Mouse (Mus musculus) limb, embryonic 14.5 days (tissue): ENCODE results near the gene Enpp3. TPM values are rescaled to one million over a fixed set of nuclear protein-coding genes. Genes with fewer than 3 reads are reported as not detected.

Experiments
- ATAC-seq: fragments of 200-750 bp; cut with Nextera tagmentation; 2 replicates; pipeline ENCODE4 v1.8.0; 2017; ENCODE audit warnings: low read depth, moderate number of reproducible peaks, moderate TSS enrichment; ENCODE audit not compliant: low FRiP score
- DNase-seq: peaks from one replicate; pipeline ENCODE4 v3.0.0-alpha.2; 2015; ENCODE audit warnings: low spot score
- H3K27ac ChIP-seq: fragments of 300-500 bp; sonication (generic); replicated peaks from 2 replicates; pipeline ENCODE4 v1.5.1; 2014; ENCODE audit warnings: low read depth, mild to moderate bottlenecking, low read length, moderate library complexity, mixed read lengths
- H3K27me3 ChIP-seq: fragments of 300-500 bp; sonication (generic); 2 replicates; pipeline ENCODE4 v1.6.1; 2014; ENCODE audit warnings: low read length, mixed read lengths; ENCODE audit not compliant: control insufficient read depth, insufficient read depth
- H3K36me3 ChIP-seq: fragments of 300-500 bp; sonication (generic); 2 replicates; pipeline ENCODE4 v1.6.1; 2014; ENCODE audit warnings: mild to moderate bottlenecking, low read length, moderate library complexity, mixed read lengths; ENCODE audit not compliant: control insufficient read depth, insufficient read depth
- H3K4me1 ChIP-seq: fragments of 300-500 bp; sonication (generic); 2 replicates; pipeline ENCODE4 v1.6.1; 2014; ENCODE audit warnings: antibody characterized with exemption, low read length, mixed read lengths; ENCODE audit not compliant: control insufficient read depth, insufficient read depth
- H3K4me2 ChIP-seq: fragments of 300-500 bp; sonication (generic); replicated peaks from 2 replicates; pipeline ENCODE4 v1.6.1; 2014; ENCODE audit warnings: low read depth, mild to moderate bottlenecking, low read length, moderate library complexity; ENCODE audit not compliant: severe bottlenecking
- H3K4me3 ChIP-seq: fragments of 300-500 bp; sonication (generic); replicated peaks from 2 replicates; pipeline ENCODE4 v1.5.1; 2014; ENCODE audit warnings: low read length
- H3K9ac ChIP-seq: fragments of 300-500 bp; sonication (generic); 2 replicates; pipeline ENCODE4 v1.6.1; 2014; ENCODE audit warnings: mild to moderate bottlenecking, low read depth, low read length, moderate library complexity; ENCODE audit not compliant: severe bottlenecking
- H3K9me3 ChIP-seq: fragments of 300-500 bp; sonication (generic); 2 replicates; pipeline ENCODE4 v1.6.1; 2016; ENCODE audit warnings: low read length; ENCODE audit not compliant: control insufficient read depth
- POLR2A ChIP-seq: fragments of 200-500 bp; IDR thresholded peaks from 2 replicates; pipeline ENCODE4 v1.8.0; 2012; ENCODE audit warnings: inconsistent platforms, mild to moderate bottlenecking, moderate library complexity, borderline replicate concordance; ENCODE audit not compliant: insufficient read depth, insufficient read length; ENCODE audit errors: extremely low read depth
- WGBS: fragments of 180-500 bp; shearing (Covaris S2); extraction: QIAGEN DNeasy Blood & Tissue Kit; methylation state at CpG from one replicate; pipeline ENCODE4 v1.1.7; 2014; 5-methylcytosine and 5-hydroxymethylcytosine counted together
- polyA plus RNA-seq, 2 experiments: library from polyadenylated mRNA; depleted of rRNA in 1 of 2; stranded (reverse) in 1 of 2; unstranded in 1 of 2; fragments of >200 nt; fragmentation: Nextera tagmentation in 1 of 2; extraction: Ambion mirVana in 1 of 2; gene quantifications; 2 replicates each; pipeline versions ENCODE4 v1.2.1 to v1.2.3; 2012 to 2014

The Enpp3 gene
- polyA plus RNA-seq (2012; rRNA removed) (4.5 and 6.0 TPM in 2 replicates), polyA plus RNA-seq (2014; fragmentation: Nextera tagmentation; extraction: Ambion mirVana) (6.9 and 8.0 TPM in 2 replicates)

GRCm38 (mm10) chr10:24842676-24843075 lies at the start of gene Enpp3:
Gene Enpp3 (minus strand): TSS chr10:24842823.
- TF ChIP-seq POLR2A, result no peak
- Histone ChIP-seq H3K4me1 (no peaks in the 10 kb centered on the region), H3K4me3 (no peak within 1 kb of the TSS), H3K27me3 (no peaks in the 10 kb centered on the region), H3K4me2 (no peak within 1 kb of the TSS), H3K27ac (no peak within 1 kb of the TSS), H3K9me3 (no peaks in the 10 kb centered on the region), H3K36me3 (no peaks in the 10 kb centered on the region), H3K9ac (no peak within 1 kb of the TSS)
- ATAC-seq (no peak), DNase-seq (no peak)
- WGBS, result 91% methylated on average over 1 of the region's 1 CpGs

- DNase-seq (no peak), ATAC-seq (no peak)
- Histone ChIP-seq H3K4me2 (no peak overlapping the region), H3K27ac (no peak overlapping the region), H3K36me3 (peaks cover 85% of the 10 kb centered on the region), H3K4me1 (no peaks in the 10 kb centered on the region), H3K9ac (no peak overlapping the region), H3K4me3 (no peak overlapping the region), H3K9me3 (no peaks in the 10 kb centered on the region), H3K27me3 (no peaks in the 10 kb centered on the region)
- no peak for TF ChIP-seq POLR2A
- WGBS, result 96% methylated on average over 7 of the region's 7 CpGs
Observed at GRCm38 (mm10) chr10:24888343-24888742, 45.7 kb upstream of the Enpp3 start.

- H3K9me3 ChIP-seq, result no peaks in the 10 kb centered on the region
- ATAC-seq, result no peak
- no peak overlapping the region for H3K4me2 ChIP-seq
- 86% methylated on average over 9 of the region's 9 CpGs for WGBS
- H3K36me3 ChIP-seq, result peaks cover 91% of the 10 kb centered on the region
- H3K27me3 ChIP-seq, result no peaks in the 10 kb centered on the region
- H3K9ac ChIP-seq, result no peak overlapping the region
- H3K4me3 ChIP-seq, result no peak overlapping the region
- H3K27ac ChIP-seq, result no peak overlapping the region
- TF ChIP-seq POLR2A, result no peak
- no peaks in the 10 kb centered on the region for H3K4me1 ChIP-seq
- DNase-seq, result no peak
Observed at GRCm38 (mm10) chr10:24886008-24886407, 43.4 kb upstream of the Enpp3 start.

GRCm38 (mm10) chr10:24873624-24874023 lies 31.0 kb upstream of the Enpp3 start:
- DNase-seq, result no peak
- no peak for ATAC-seq
- Histone ChIP-seq H3K36me3 (peaks cover 71% of the 10 kb centered on the region), H3K4me2 (no peak overlapping the region), H3K4me3 (no peak overlapping the region), H3K9me3 (no peaks in the 10 kb centered on the region), H3K27ac (no peak overlapping the region), H3K9ac (no peak overlapping the region), H3K27me3 (no peaks in the 10 kb centered on the region), H3K4me1 (no peaks in the 10 kb centered on the region)
- 81% methylated on average over 4 of the region's 4 CpGs for WGBS
- no peak for TF ChIP-seq POLR2A

GRCm38 (mm10) chr10:24869760-24870290 lies 27.2 kb upstream of the Enpp3 start, which contains the start of gene Med23:
Gene Med23 (plus strand): TSS chr10:24869986.
- ATAC-seq (peak; percentile 100), DNase-seq (peak; percentile 96)
- no peaks in the 10 kb centered on the region for H3K9me3 ChIP-seq
- TF ChIP-seq POLR2A, result 0 out of 2 replicates have a peak, but pooled peaks have one; percentile 21
- H3K4me2 ChIP-seq, result peak within 1 kb of the TSS; percentile 51
- no peaks in the 10 kb centered on the region for H3K4me1 ChIP-seq
- H3K27ac ChIP-seq, result peak within 1 kb of the TSS; percentile 53; the same call in 1 of the 2 replicates
- H3K27me3 ChIP-seq, result no peaks in the 10 kb centered on the region
- WGBS, result 2% methylated on average over 35 of the region's 36 CpGs
- peak within 1 kb of the TSS; percentile 89 for H3K4me3 ChIP-seq
- H3K36me3 ChIP-seq, result peaks cover 35% of the 10 kb centered on the region
- H3K9ac ChIP-seq, result peak within 1 kb of the TSS; percentile 89
